Mouse (Mus musculus) spleen, adult 2 months (tissue): Measurements from ENCODE around the gene Il6ra.

ENCODE experiments used
- CTCF ChIP-seq: fragments of 200-500 bp; IDR thresholded peaks from 2 replicates; pipeline ENCODE4 v1.5.1; 2011; ENCODE audit warnings: mild to moderate bottlenecking, inconsistent platforms; ENCODE audit not compliant: insufficient read depth, insufficient read length, insufficient replicate concordance; ENCODE audit errors: extremely low read depth
- POLR2A ChIP-seq: fragments of 200-500 bp; IDR thresholded peaks from 2 replicates; pipeline ENCODE4 v1.6.1; 2011; ENCODE audit warnings: low read depth, low read length, inconsistent platforms

DNA sequence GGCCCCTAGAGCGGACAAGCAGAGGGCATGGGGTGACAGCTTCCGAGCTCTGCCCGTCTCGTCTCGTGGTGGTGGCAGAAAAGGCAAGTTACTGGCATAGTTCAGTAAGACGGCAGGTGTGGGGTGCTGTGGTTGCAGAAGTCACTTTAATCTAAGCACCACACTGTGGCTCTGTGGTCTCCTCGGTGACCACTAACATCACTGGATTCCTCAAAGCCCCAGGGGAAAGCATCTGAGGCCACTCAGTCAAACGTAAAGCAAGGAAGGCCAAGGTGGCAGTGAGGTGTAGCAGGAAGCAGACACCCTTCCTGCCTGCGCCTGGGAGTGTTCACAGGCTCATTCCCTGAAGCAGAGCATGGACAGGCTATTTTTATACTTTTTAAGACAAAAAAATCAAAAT lies 43.4 kb downstream of the Il6ra start:
- TF ChIP-seq CTCF = no peak
- TF ChIP-seq POLR2A = no peak
